Mouse (Mus musculus) natural killer cell, adult 2 months (primary cell): ENCODE measurements around the gene Fhit.

Experiments used
- DNase-seq, 2 experiments: peaks; one replicate each; pipeline ENCODE4 v3.0.0; 2022; ENCODE audit warnings: low spot score in 2 of 2

Fhit gene

GRCm38 (mm10) chr14:9606584-9607377 lies 1555.1 kb downstream of the Fhit start:
- no peak for DNase-seq

- no peak for DNase-seq
These were observed 1561.6 kb downstream of the Fhit start for GRCm38 (mm10) chr14:9600271-9600670.

DNA sequence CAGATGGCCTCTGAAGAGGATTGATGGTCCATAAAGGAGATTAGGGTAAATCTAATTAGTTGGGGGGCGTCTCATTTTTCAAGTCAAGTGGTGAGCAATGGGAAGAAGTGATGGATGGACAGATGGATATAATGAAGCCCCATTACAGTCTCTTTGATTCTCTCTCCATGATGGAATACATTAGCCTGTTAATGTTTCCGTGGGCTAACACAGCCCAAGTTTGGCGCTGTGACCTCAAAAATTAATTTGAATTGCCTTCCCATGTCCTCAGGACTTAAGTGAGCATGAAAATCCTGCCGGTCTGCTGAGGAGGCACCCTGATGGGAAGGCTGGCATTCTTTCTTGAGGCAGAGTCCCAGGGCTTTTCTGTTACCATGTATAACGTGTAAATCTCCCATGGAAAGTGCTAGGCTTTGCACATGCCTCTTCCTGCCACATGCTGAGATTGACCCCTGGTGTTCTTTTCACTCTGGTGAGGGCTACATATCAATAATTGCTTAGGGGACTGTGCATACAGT lies 1564.3 kb downstream of the Fhit start:
- no peak for DNase-seq

GRCm38 (mm10) chr14:9589121-9589520 lies 1572.7 kb downstream of the Fhit start:
- no peak for DNase-seq

DNA sequence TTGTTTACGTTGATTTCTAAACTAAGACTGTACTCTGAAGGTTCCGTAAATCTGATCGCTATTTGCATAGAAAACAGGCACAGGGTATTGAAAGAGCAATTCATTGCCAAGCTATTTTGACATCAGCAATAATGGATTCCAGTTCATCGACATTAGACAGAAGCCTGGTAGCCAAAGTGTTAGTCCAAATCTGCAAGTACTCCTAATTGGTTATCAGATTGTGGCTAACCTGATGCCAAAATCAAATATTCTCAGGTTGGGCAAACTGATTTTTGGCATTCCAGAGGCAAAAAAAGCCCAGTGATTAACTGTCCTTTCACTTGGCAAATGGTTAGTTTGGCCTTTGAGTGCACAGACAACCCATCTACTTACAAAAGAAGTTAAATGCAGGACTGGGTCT lies 1573.9 kb downstream of the Fhit start:
- DNase-seq = no peak

DNA sequence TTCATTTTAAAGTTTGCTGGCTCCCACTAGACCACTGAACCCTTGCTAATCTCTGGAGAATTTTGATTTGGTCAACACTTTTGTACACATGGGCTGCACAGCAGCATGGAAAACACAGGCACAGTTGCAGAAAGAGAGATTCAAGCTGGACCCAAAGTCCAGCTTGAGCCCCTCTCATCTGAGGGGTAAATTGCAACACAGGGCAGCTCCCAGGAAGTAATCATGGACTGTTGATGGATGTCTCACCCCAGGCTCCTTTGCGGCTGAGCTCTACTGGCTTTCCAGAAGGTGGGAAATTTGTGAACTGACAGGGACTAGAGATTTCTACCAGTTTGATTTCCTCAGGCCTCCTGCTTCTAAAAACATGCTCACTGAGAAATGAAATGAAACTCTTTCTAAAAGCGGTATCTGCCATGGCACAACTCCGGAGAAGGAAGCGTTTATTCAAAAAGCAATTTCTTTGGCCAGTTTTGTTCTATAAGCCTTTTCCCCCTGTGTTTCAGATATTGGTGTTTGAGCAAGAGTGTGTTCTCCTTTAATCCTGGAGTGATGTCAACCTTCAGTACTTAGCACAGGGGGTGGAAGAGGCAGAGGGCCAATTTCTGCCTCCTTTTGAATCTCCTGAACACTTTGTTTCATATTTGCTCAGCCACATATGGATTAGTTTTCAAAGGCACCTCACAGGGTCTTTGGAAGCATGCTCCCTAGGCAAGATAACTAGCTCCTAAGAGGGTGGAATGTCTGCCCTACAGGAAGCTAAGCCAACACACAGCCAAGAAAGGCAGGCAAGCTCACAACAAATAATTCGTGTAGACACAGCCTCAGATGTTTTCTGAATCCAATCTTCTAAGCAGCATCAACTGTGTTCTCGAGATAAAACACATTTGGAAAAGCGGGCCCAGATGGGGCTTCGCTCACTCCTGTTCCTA lies 1578.3 kb downstream of the Fhit start:
- no peak for DNase-seq

DNA sequence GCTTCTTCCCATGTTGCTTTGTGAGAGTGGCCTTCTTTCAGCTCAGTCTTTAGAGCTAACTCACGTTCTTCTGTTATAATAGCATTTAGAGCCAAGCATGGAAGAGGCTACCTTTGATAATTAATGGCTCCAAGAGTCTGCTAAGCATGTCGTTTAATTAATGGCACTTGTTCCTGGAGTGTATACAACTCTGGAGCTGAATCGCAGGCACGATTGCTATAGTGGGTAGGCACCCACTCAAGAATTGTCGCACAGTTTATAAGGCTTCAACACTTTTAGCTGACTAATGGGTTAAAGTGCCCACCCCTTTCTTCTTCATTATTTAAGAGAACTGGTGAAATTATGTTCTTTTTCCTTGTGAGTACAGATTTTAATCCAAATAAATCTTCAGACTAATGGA lies 1605.5 kb downstream of the Fhit start:
- no peak for DNase-seq

GRCm38 (mm10) chr14:9555807-9556206 lies 1606.0 kb downstream of the Fhit start:
- no peak for DNase-seq

- DNase-seq = no peak
These were observed 1609.7 kb downstream of the Fhit start for GRCm38 (mm10) chr14:9552149-9552548.

DNA sequence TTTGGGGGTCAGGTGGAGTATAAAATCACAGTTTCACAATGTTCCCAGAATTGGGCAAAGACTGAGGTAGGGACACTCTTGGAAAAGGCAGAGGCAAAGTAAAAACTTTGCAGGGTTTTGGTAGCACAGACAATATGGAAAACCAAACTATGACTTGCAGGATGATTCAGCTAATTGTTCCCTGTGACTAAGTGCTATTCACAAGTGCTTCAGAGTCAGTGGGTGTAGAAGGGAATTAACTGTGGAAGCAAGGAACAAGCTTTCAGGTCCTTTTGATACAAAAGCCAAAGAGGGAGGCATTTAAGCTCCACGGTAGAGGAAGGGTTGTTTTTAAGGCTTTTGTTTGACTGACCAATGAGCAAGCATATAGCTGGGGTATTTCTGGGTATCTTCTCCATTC lies 1613.9 kb downstream of the Fhit start:
- DNase-seq = no peak

DNA sequence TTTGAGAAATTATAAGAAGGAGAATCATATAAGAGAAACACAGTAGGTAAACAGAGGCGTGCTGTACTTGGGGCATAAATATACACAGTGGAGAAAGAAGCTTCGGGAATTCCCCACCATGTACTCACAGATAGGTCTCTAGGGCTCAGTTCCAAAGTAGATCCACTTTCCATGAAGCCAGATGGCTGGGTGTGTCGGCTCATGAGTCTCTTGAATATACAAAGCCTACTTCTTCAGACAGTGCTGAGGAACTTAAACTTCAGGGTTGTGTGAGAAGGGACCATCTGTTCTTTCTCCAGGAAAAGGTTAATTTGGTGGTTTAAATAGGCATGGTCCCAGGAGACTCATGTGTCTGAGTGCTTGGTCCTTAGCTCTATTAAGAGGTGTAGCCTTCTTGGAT lies 1617.5 kb downstream of the Fhit start:
- DNase-seq = no peak

DNA sequence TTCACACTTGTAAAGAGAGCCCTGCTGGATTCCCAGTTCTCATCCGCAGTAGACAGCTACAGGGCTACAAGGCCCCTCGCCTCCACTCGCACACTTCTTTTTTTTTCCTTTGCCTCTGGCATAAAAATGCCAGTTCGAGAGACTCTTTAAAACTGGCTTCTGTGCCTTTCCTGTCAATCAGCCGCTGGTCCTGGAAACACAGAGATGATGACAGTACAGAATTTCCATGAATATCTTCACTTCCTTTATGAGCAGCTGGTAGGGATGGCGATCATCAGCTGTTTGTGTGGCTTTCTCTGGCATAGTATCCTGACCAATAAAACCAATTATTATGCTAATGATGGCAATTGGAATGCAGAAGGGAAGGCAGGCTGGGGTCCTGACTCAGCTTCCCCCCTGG lies 1626.3 kb downstream of the Fhit start:
- no peak for DNase-seq

DNA sequence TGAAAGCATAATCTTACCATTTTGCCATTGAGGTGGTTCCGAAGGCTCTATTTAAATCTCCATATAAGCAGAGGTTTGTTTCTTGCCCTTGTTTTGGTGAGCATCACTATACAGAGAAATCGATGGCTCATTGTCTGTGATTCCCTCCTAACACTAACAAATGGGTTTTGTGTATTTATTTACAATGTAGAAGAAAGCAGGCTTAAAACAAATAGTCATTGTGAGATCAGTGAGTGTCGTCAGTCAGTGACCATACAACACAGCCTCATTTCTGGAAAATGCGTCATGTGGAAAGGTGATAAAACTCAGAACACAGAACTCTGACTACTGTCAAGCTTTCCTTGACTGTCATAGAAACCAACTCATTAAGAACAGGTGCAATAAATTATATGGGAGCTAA lies 1632.6 kb downstream of the Fhit start:
- no peak for DNase-seq

DNA sequence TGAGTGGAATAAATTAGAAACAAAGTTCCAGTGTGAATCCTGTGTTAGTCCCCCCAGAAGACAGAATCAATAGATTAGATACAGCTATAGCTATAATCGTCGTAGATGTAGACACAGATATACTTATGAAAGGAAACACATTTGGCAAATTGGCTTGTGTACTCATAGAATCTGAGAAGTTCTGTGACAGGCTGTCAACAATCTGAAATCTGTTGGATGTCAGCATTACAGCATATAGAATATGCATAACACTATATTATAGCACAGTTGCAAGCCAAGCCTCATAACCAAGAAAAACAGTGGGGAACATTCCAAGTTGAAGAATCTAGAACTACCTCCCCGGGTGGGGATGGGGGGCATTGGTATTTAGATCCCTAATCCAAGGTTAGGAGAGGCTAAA lies 1635.7 kb downstream of the Fhit start:
- no peak for DNase-seq

GRCm38 (mm10) chr14:9517651-9518050 lies 1644.2 kb downstream of the Fhit start:
- no peak for DNase-seq

GRCm38 (mm10) chr14:9509678-9510077 lies 1652.2 kb downstream of the Fhit start:
- DNase-seq = no peak
